Mouse (Mus musculus): Measurements from ENCODE around the gene Arhgap15.

Gene Arhgap15

DNA sequence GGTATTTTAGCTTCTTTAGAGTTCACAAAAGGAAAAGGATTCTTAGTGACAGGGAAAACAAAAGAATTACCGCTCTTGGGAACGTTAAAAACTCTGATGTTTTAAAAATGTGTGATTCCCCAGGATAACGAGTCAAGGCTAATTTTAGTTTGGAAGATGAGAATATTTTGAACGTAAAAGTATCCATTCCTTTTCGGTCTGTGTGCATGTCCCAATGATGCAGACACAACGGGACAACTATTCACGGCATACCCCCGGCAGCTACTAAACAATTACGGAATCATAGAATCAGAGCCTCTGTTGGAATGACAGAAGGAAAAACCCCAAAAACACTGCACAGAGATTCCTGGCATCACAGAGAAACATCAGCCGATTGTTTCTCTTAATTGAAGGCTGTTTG, 281.2 kb downstream of the Arhgap15 start:
- DNase-seq (ENCODE audit: low read depth) = no peak

- DNase-seq (ENCODE audit: low read depth) = no peak
Observed at GRCm38 (mm10) chr2:44039522-44040203, 291.0 kb downstream of the Arhgap15 start.

GRCm38 (mm10) chr2:44044088-44044487, 295.5 kb downstream of the Arhgap15 start:
- no peak for DNase-seq (ENCODE audit: low read depth)

DNA sequence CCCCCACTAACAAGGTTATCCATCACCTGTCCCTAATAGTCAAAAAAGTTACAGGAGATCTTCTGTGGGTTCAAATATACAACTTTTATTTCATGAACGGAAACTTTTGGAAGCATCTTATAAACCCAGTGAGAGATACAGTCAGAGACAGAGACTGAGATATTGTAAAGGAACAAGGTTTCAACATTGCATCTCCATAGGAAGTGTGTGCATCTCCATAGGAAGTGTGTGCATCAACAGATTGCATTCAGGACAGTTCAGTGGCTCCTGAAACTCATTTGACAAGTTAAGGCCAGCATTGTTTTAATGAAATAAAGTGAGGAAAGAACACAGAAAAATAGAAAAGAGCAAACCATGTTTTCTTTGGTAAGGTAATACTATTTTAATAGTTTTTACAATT, 296.0 kb downstream of the Arhgap15 start:
- no peak for DNase-seq (ENCODE audit: low read depth)

- no peak for DNase-seq (ENCODE audit: low read depth)
Observed at GRCm38 (mm10) chr2:44045231-44045630, 296.6 kb downstream of the Arhgap15 start.

DNA sequence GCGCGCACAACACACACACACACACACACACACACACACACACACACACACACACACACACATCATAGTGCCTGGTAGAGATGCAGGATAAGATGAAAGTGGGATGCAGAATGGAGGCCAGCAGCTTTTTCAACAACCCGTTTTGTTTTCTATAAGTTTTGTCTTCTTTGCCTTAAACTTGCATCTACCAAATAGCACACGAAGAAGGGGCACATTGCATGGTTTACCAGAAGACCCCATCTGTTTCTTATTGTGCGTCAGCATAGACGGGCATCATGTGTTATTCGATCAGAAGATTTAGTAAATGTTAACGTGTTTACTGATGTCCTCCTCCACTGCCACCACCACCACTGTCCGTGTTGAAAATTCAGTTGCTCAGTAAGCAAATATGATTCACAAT, 311.7 kb downstream of the Arhgap15 start:
- no peak for DNase-seq (ENCODE audit: low read depth)

DNA sequence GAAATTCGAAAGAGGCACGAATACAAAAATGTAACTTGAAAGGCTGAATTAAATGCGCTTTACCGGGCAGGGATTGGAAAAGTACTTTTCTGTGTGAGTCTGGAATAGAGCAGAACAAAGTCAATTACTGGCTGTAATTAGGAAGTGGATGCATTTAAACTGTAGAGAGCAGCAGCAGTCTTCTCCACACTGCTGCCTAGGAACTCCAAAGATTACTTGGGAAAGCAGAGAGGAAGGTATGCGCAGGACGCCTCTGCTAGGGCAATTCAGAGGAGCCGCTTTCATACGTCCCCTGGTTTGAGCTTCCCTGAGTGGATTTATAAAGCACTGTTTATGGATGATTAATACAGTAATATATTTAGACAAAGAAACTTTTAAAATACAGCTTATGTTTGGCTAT, 312.1 kb downstream of the Arhgap15 start:
- DNase-seq (ENCODE audit: low read depth) = no peak

DNA sequence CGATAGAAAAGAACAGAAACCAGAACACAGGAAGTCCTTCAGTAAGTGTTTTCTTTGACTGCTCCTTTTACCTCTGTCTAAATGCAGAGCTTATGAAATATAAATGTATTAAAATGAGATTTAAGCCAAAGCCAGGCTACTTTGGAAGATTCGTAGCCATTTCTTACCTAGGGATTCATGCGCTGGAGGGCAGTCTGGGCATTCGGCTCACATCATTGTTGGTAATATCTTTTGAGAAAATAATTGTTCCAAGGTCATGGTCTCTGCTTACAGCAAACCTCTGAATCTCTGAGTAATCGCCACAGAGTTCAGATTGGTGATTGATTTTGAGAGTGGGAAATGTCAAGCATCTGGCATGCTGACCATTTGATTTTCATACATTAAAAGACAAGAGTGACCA, 316.4 kb downstream of the Arhgap15 start:
- no peak for DNase-seq (ENCODE audit: low read depth)

GRCm38 (mm10) chr2:44068151-44068840, 319.7 kb downstream of the Arhgap15 start:
- DNase-seq (ENCODE audit: low read depth) = no peak

DNA sequence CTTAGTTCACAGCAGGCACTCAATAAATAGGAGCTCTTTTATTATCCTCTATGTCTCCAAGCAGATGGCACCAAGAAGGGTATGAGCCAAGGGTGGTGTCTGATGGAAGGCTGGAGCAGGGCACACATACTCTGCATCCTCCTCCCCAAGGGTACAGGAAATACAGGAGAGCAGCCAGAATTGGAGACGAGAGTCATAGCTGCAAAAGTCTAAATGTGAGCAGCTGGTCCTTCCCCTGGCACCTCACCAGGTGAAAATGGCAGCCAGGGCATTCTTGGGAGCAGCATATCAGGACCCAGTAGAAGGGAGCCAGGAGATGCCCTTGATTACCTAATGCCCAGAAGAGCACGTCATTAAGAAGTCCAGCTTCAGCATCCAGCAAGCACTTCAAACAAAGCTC, 320.3 kb downstream of the Arhgap15 start:
- no peak for DNase-seq (ENCODE audit: low read depth)

DNA sequence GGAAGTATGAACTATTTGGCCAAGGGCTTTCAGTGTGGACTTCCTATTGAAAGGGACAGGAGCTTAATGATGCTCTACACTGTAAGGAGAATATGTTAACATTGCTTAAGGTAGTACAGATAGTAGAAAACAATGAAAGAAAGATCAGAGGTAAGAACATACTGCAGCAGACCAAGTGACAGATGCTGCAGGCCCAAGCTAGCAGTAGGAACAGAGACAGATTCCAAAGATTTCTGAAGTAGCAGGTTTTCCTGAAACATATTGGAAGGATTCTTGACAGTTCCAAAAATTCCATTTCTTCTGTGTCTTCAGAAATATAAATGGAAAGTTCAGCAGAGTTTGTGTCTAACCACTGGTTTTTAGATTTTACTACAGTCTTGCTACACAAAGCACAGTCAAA, 327.9 kb downstream of the Arhgap15 start:
- no peak for DNase-seq (ENCODE audit: low read depth)

DNA sequence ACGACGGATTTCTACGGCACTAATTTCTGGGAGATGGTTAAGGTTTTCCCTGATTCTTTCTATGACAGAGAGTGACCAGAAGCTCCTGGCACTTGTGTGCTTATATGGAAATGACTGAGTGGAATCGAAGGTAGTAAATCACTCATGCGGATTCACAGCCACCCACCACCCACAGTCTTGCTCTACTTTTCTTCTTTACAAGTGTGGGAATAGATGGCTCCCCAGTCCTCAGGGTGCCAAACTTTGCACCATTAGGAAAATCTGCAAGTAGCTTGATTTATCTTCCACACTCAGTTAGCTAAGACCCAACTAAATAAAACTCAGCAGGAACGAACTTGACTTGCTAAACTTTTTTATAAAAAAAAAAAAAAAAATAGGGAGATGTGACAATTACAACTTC, 331.9 kb downstream of the Arhgap15 start:
- DNase-seq (ENCODE audit: low read depth) = no peak

DNA sequence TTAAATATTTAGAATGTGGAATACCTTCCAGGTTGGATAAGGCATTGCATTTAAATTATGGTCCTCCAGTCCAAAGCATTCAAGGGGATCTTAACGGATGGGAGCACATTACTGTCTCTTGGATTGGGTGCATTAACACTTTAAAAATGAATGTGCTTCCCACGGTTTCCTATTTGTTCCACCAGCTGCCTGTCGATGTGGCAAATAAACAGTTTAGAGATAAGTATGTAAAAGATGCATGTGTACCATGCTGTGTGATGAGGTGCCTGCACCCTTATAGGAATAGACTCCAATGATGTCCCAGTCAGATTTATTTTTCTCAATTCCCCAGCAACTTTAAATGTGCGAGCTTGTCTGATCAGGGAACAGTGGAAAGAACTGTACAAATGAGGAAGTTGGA, 332.6 kb downstream of the Arhgap15 start:
- no peak for DNase-seq (ENCODE audit: low read depth)

DNA sequence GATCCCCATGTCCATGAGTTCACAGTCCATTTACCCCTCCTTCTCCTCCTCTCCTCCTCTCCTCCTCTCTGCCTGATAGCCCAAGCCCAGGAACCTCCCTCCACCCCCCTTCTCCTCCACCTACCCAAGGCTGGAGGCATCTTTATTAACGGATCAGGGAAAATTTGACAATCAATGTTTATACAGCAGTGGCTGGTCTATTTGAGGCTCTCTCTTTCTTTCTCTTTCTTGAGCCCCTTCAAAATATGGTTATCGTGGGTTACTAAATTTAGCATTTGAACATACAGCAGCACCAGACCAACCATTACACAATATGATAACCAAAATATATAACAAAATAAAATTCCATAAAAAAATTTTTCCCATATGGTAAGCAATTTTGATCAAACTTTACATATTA, 335.8 kb downstream of the Arhgap15 start:
- DNase-seq (ENCODE audit: low read depth) = no peak

DNA sequence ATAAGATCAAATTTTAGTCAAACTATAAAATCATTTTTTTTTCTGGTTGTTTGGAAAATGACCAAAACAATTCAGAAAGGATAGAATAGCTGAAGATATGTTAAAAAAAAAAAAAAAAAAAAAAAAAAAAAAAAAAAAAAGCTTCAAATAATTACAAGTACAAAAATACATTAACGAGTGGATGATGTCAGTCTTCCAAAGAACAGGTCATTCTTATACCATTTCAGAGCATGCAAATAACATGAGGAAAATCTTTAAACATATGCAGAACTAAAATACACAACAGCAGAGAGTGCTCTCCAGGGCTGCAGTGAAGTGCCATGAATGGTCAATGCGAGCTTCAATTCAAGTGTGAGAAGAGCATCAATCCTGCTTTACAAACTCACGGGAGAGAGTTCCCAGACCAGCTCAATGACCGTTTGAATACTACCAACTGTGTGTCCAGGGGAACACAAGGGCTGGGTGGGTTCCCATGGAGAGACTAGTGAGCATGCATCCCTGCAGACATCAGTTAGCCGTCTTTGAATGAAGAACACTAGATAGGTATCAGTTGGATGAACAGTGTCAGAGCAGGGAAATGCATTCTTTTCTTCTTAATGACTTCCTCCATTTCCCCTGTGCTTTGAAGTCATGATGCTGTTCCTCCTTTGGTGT, 337.9 kb downstream of the Arhgap15 start:
- no peak for DNase-seq (ENCODE audit: low read depth)

DNA sequence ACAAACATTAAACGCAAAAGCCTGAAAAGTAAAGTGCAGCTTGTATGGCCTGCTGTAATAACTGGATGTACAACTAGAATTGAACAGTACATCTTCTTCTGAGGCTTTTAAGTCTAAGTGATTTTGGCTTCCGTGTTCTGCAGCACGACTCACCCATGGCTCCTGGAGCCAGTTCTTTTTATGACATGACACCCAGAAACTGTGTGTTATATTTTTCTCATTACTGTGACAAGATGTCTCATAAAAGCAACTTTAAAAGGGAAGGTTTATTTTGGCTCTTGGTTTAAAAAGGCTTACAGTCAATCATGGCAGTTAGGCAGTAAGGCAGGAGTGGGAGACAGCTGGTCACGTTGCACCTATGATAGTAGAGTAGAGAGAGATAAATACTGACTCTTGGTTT, 349.9 kb downstream of the Arhgap15 start:
- no peak for DNase-seq (ENCODE audit: low read depth)

DNA sequence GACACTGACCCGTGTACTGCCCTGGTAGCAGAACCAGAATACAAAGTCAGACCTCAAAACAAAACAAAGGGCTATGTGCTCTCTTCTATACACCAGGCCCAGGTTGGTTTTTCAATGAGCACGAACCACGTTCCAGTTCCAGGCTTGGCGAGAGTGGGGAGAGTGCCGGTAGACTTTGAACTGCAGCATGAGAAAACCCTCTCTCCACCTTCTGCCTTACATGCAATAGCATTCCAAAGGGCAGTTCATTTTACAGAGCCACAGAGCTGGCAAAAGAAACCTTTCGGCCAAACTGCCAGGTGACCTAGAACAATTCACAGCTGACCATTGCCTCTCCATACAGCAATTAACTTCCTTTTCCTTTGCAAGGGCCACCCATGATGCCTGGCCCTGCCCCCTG, 353.7 kb downstream of the Arhgap15 start:
- no peak for DNase-seq (ENCODE audit: low read depth)

DNA sequence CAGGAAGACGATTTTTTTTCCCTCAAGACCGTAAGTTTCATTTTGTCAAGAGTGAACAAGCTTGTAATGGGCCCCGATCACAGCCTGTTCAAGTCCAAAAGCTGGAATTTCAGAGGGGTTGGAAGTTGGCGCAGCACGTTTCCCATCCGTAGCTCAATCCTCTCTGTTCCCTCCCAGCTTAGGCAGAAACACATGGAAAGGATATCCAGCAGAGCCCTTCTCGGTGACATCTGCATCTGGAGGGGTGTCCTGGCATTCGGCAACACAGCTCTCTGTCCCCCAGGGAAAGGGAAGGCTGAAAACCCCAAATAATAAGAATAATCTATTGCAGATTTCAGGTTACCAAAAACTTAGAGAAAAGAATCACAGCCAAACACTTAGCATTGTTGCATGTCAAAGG, 354.7 kb downstream of the Arhgap15 start:
- DNase-seq (ENCODE audit: low read depth) = no peak

- DNase-seq (ENCODE audit: low read depth) = no peak
Observed at GRCm38 (mm10) chr2:44103742-44104141, 355.1 kb downstream of the Arhgap15 start.

DNA sequence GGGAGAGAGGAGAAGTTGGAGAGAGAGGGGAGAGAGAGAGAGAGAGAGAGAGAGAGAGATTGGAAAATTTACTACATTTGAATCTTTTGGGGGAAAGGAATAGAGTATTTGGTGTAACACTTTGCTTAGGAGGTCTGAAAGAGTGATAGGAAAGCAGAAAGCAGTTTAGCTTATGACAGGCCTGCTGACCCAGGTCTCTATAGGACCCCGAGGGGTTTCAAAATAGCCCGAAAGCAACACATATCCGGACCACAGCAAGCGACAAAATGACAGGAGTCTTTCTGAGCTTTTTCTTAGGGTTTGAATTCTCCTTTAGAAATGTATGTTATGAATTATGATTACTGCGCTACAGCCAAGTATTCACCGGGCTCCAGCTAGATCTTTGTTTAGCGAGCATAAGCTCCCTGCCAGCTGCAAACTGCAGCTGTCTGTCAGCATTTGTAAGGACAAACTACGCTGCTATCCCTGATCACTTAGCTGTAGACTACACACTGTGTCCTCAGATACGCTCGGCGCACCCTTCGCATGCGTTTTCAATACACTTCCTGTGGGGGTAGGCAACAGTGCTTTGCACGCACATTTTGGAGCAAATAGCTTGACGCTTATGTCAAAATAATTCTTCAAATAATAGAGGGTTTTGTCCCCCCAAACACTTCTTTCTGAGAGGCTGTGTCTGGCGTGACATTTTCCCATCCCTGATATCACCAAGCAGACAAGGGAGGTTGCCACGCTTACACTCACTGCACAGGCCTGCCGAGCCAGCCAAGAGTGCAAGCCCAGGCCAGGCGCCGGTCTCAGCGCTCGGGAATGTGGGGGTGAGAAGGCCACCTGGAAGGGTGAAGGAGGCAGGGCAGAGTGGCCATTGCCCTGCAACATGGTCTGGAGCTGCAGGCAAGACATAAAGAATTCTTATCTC, 355.9 kb downstream of the Arhgap15 start:
- DNase-seq (ENCODE audit: low read depth) = no peak

- DNase-seq (ENCODE audit: low read depth) = no peak
Observed at GRCm38 (mm10) chr2:44105198-44105555, 356.6 kb downstream of the Arhgap15 start.

- no peak for DNase-seq (ENCODE audit: low read depth)
Observed at GRCm38 (mm10) chr2:44106359-44106758, 357.7 kb downstream of the Arhgap15 start.
